Mouse (Mus musculus) right cerebral cortex, postnatal 14 days (tissue): ENCODE results near the gene Pspc1.
"Not testable (repeated sequence)": the region's sequence is repeated elsewhere in the genome, so short reads cannot be mapped to it uniquely, and the experiment has no call there.

Experiments used
- DNase-seq: peaks from one replicate; pipeline ENCODE4 v3.0.0; 2022

Gene Pspc1

GRCm38 (mm10) chr14:56778200-56778932 lies at the start of gene Pspc1:
Gene Pspc1, minus strand, starts transcription at chr14:56778316.
- peak; percentile 97 for DNase-seq

- no peak for DNase-seq
Observed at GRCm38 (mm10) chr14:56824562-56824961, 46.4 kb upstream of the Pspc1 start.

- DNase-seq: no peak
Observed at GRCm38 (mm10) chr14:56817616-56818015, 39.5 kb upstream of the Pspc1 start.

- no peak for DNase-seq
Observed at GRCm38 (mm10) chr14:56817131-56817530, 39.0 kb upstream of the Pspc1 start.

GRCm38 (mm10) chr14:56816541-56816940 lies 38.4 kb upstream of the Pspc1 start:
- DNase-seq: no peak

- peak; percentile 68 for DNase-seq
Observed at GRCm38 (mm10) chr14:56812520-56813036, 34.5 kb upstream of the Pspc1 start.

GRCm38 (mm10) chr14:56811701-56812339 lies 33.7 kb upstream of the Pspc1 start, which contains the start of gene Zmym5:
Gene Zmym5, minus strand, starts transcription at chr14:56811716.
- DNase-seq: peak; percentile 82

GRCm38 (mm10) chr14:56810781-56811690 lies 32.9 kb upstream of the Pspc1 start:
- DNase-seq: peak; percentile 15

GRCm38 (mm10) chr14:56793243-56793642 lies 15.1 kb upstream of the Pspc1 start:
- peak; percentile 19 for DNase-seq

- no peak for DNase-seq
Observed at GRCm38 (mm10) chr14:56784575-56784974, 6.5 kb upstream of the Pspc1 start.

GRCm38 (mm10) chr14:56778933-56779300 lies 801 bp upstream of the Pspc1 start:
- DNase-seq: no peak

GRCm38 (mm10) chr14:56777360-56778136 lies 568 bp downstream of the Pspc1 start:
- peak; percentile 55 for DNase-seq

- DNase-seq: no peak
Observed at GRCm38 (mm10) chr14:56776571-56777238, 1.4 kb downstream of the Pspc1 start.

GRCm38 (mm10) chr14:56775416-56775815 lies 2.7 kb downstream of the Pspc1 start:
- DNase-seq: no peak

- not testable (repeated sequence) for DNase-seq
Observed at GRCm38 (mm10) chr14:56766438-56766837, 11.7 kb downstream of the Pspc1 start.

- not testable (repeated sequence) for DNase-seq
Observed at GRCm38 (mm10) chr14:56765117-56765516, 13.0 kb downstream of the Pspc1 start.

- DNase-seq: no peak
Observed at GRCm38 (mm10) chr14:56751282-56751681, 26.8 kb downstream of the Pspc1 start.

- no peak for DNase-seq
Observed at GRCm38 (mm10) chr14:56740175-56740574, 37.9 kb downstream of the Pspc1 start.

GRCm38 (mm10) chr14:56726493-56726892 lies 51.6 kb downstream of the Pspc1 start:
- no peak for DNase-seq

GRCm38 (mm10) chr14:56705687-56706086 lies 72.4 kb downstream of the Pspc1 start:
- DNase-seq: no peak

- DNase-seq: no peak
Observed at GRCm38 (mm10) chr14:56702644-56703043, 75.5 kb downstream of the Pspc1 start.

- no peak for DNase-seq
Observed at GRCm38 (mm10) chr14:56697836-56698235, 80.3 kb downstream of the Pspc1 start.
